ENCODE assay signal across 8 mouse cellular contexts in genomic region chr12:54098785-54099184, GRCm38 (mm10).
DNase-seq lines count a peak whose midpoint lies in the region; ATAC-seq and TF ChIP-seq lines count a peak whose summit lies in the region.

No protein-coding gene starts in this region.

- no peak overlapping the region for H3K4me2 ChIP-seq in hindbrain, embryonic 12.5 days (replicated peaks)

- H3K4me3 ChIP-seq in cerebellum, adult 2 months (replicated peaks; ENCODE audit: insufficient read depth, low read depth, low read length), result no peak overlapping the region
- H3K4me3 ChIP-seq in hindbrain, embryonic 12.5 days, result no peak overlapping the region

- 17% methylated on average over 6 of the region's 6 CpGs for WGBS in cerebellum, adult 2 months
- 15% methylated on average over 6 of the region's 6 CpGs for WGBS in hindbrain, embryonic 12.5 days

- no peaks in the 10 kb centered on the region for H3K36me3 ChIP-seq in hindbrain, embryonic 12.5 days

- peak; percentile 35 for DNase-seq in T-cell, adult 2 months (ENCODE audit: low spot score)
- peak; percentile 46 to 62 for DNase-seq in cerebellum, adult 2 months
- DNase-seq in frontal cortex, adult 2 months (ENCODE audit: extremely low spot score in 1 of 2, low spot score in 1 of 2), result peak; percentile 37 to 85
- peak; percentile 63 for DNase-seq in layer of hippocampus, adult 9-10 months (ENCODE audit: low spot score)
- DNase-seq in lung, postnatal 25 days (ENCODE audit: low spot score), result peak; percentile 70
- peak; percentile 63 for DNase-seq in right cerebral cortex, postnatal 4 days
- DNase-seq in yolk sac, embryonic 10.5 days (ENCODE audit: low spot score), result peak; percentile 64

- no peak overlapping the region for H3K9ac ChIP-seq in hindbrain, embryonic 12.5 days

- no peak overlapping the region for H3K27ac ChIP-seq in cerebellum, adult 2 months (ENCODE audit: insufficient read depth, low read length)
- H3K27ac ChIP-seq in hindbrain, embryonic 12.5 days, result no peak overlapping the region

- ATAC-seq in hindbrain, embryonic 12.5 days (ENCODE audit: low FRiP score), result 0 out of 2 replicates have a peak, but pooled peaks have one; percentile 56

- H3K4me1 ChIP-seq in cerebellum, adult 2 months (ENCODE audit: control insufficient read depth, insufficient read depth, low read length), result no peaks in the 10 kb centered on the region
- H3K4me1 ChIP-seq in hindbrain, embryonic 12.5 days, result 0 out of 2 replicates have a peak, but pooled peaks cover 3% of the 10 kb centered on the region

- no peaks in the 10 kb centered on the region for H3K27me3 ChIP-seq in cerebellum, adult 2 months (ENCODE audit: control insufficient read depth, insufficient read depth, low read length)
- H3K27me3 ChIP-seq in hindbrain, embryonic 12.5 days, result no peaks in the 10 kb centered on the region

- no peaks in the 10 kb centered on the region for H3K9me3 ChIP-seq in hindbrain, embryonic 12.5 days (replicated peaks)

- TF ChIP-seq CTCF in cerebellum, adult 2 months (IDR thresholded peaks at IDR 0.05; ENCODE audit: borderline replicate concordance, insufficient read depth, low read depth, low read length), result peak; percentile 86

- no peak for TF ChIP-seq POLR2A in cerebellum, adult 2 months (IDR thresholded peaks at IDR 0.05; ENCODE audit: borderline replicate concordance, insufficient read depth, low read length)
